Mouse (Mus musculus): ENCODE data around the gene Cacna1d. TPM values are rescaled to one million over a fixed set of nuclear protein-coding genes. Genes with fewer than 3 reads are reported as not detected.

The Cacna1d gene
- total RNA-seq, 1 experiment from 2014 or later, result 18.6 TPM

GRCm38 (mm10) chr14:30018846-30019245, 472.4 kb downstream of the Cacna1d start:
- no peak for DNase-seq

- DNase-seq, result peak; percentile 57
These were observed 472.8 kb downstream of the Cacna1d start for GRCm38 (mm10) chr14:30018463-30018801.

- no peak for DNase-seq
These were observed 473.3 kb downstream of the Cacna1d start for GRCm38 (mm10) chr14:30017794-30018462.

- no peak for DNase-seq
These were observed 474.6 kb downstream of the Cacna1d start for GRCm38 (mm10) chr14:30016666-30017065.

GRCm38 (mm10) chr14:30015008-30015407, 476.2 kb downstream of the Cacna1d start:
- DNase-seq, result no peak

- DNase-seq, result no peak
These were observed 476.8 kb downstream of the Cacna1d start for GRCm38 (mm10) chr14:30014487-30014886.

- DNase-seq, result peak; percentile 65
These were observed 479.2 kb downstream of the Cacna1d start for GRCm38 (mm10) chr14:30011886-30012560.

- peak; percentile 74 for DNase-seq
These were observed 481.2 kb downstream of the Cacna1d start for GRCm38 (mm10) chr14:30009864-30010560.

GRCm38 (mm10) chr14:30008733-30009575, 482.3 kb downstream of the Cacna1d start, which contains the start of the genes Il17rb and Chdh:
Il17rb (minus strand) TSS chr14:30008896.
Chdh (plus strand) TSS chr14:30009023.
- peak; percentile 85 for DNase-seq

GRCm38 (mm10) chr14:29999475-29999811, 491.8 kb downstream of the Cacna1d start:
- DNase-seq, result no peak

- DNase-seq, result no peak
These were observed 492.3 kb downstream of the Cacna1d start for GRCm38 (mm10) chr14:29998747-29999474.

GRCm38 (mm10) chr14:29997345-29997744, 493.9 kb downstream of the Cacna1d start:
- no peak for DNase-seq

GRCm38 (mm10) chr14:29996000-29996751, 495.1 kb downstream of the Cacna1d start:
- DNase-seq, result no peak

- no peak for DNase-seq
These were observed 496.3 kb downstream of the Cacna1d start for GRCm38 (mm10) chr14:29994976-29995375.

Other genes starting within 250 kb of the Cacna1d start
- gene Dcp1a, start 11.9 kb downstream of the Cacna1d start, total RNA-seq (2021), result 22.6 and 30.2 TPM in 2 replicates
- 829 and 921 TPM in 2 replicates for gene Tkt, start 56.9 kb upstream of the Cacna1d start, total RNA-seq (2021)
- 133 and 145 TPM in 2 replicates for gene Prkcd, start 134.8 kb upstream of the Cacna1d start, total RNA-seq (2021)
- 20.8 and 23.9 TPM in 2 replicates for gene Rft1, start 162.9 kb upstream of the Cacna1d start, total RNA-seq (2021)
- 27.0 and 28.3 TPM in 2 replicates for gene Sfmbt1, start 223.4 kb upstream of the Cacna1d start, total RNA-seq (2021)

Measured in adrenal gland, postnatal 14 days (tissue).